Mouse (Mus musculus) heart, postnatal 25 days (tissue): ENCODE measurements around the gene Ehbp1. TPM values are rescaled to one million over a fixed set of nuclear protein-coding genes. Genes with fewer than 3 reads are reported as not detected.
A peak's percentile ranks its signal among the peaks of the same experiment; 100 is the strongest.

Experiments
- DNase-seq: peaks from one replicate; pipeline ENCODE4 v3.0.0; 2022; ENCODE audit warnings: low spot score
- intact Hi-C: fragments of 180-260 bp; cut with DNase I; formaldehyde crosslinking; loops from one replicate; pipeline ENCODE4 v1.15.1; 2025
- total RNA-seq, 2 experiments: library from RNA; stranded (reverse); gene quantifications; 2 replicates each; pipeline ENCODE4 v1.2.3; 2021

The Ehbp1 gene
- total RNA-seq, 2 experiments from 2014 or later: 119 to 122 TPM

DNA sequence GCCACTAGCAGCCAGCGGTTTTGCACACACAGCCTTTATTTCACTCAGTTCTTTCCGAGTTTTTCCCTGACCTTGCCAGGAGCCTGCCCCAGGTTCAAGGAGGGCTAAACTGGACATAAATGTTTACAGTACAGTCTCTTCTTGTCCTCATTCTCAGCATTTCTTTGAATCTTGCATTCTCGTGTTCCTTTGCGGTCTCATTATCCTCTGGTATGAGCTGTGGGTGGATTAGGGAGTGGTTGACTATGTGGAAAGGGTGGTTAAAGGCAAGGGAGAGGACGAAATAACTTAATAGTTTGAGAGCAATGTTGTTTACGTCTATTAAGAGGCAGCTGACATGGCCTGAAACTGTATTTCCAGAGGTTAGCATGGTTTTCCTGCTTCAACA lies 54.6 kb downstream of the Ehbp1 start:
- DNase-seq: no peak
- intact Hi-C loops: loop anchor here (5.0 to 10.0 kb wide), 6 partner anchors 60 to 1607 kb away; partner anchors contain the start of genes Papolg, Tmem17 and Zrsr1

DNA sequence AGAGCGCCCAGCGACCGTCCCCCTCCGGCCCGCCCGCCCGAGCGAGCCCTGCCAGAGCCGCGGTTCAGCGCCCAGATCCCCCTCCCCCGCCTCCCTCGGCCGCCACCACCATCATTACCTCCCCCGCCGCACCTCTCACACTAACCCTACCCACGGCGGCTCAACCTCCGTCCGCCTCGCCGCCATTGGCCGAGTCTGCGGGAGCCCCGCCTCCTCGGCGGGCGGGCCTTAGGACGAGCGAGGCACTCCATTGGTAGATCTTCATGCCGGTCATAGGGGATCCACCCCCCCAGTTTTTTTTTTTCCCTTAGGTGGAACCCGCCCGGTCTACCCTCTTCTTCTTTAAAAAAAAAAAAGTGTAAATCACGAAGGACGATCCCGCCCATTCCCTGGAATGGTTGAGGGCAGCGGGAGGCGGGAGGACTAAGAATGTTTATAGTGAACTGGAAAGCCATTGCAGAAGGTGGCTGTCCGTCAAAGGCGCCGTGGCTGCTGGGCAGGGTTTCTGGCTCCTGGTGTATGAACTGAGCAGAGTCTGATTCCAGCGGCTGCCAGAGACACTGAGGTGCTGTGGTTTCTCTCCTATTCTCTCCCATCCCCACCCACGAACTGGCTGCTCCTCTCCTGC lies 55.1 kb downstream of the Ehbp1 start:
- intact Hi-C loops: loop anchor here (5.0 to 10.0 kb wide), 6 partner anchors 60 to 1608 kb away; partner anchors contain the start of genes Papolg, Tmem17 and Zrsr1
- DNase-seq: peak; percentile 94

DNA sequence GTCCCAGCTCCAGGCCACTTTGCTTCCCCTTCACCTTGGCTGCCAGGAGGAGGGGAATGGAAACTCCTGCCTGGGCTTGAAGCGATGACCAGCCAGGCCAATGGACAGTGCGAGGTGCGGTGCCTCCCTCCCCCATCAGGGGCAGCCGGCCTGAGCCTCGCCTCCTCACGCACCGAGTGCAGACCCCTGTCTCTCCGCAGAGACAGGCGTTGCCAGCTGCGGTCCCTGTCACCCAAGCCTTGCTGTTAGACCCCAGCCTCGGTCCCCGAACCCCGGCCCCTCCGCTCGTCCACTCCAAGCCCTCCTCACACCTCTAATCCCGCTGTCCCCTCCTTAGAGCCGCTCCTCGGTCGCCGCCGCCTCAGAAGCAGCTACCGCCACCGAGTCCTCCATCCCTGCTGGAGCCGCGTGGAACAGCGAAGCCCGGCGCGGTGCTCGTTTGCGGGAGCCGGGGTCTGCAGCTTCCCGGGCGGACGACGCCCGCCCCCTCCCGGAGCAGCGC lies 55.7 kb downstream of the Ehbp1 start:
- intact Hi-C loops: loop anchor here (5.0 to 10.0 kb wide), 6 partner anchors 59 to 1608 kb away; partner anchors contain the start of genes Papolg, Tmem17 and Zrsr1
- DNase-seq: peak; percentile 14

DNA sequence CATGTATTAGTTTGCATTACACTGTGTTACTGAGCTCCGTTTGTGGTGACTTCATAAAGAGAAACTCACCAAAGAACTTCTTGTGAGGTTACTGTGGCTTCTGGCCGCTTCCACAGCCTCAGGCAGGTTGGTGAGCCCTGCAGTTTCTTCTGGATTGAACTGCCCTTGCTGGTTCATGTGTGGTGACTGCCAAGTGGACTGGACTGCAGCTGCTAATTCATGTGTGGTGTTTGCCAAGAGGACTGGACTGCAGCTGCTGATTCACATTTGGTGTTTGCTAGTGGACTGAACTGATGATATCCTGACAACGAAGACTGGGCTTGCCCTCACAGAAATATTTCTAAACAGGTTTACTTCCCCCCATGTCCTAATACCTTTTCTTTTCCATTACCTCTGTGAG lies 65.4 kb downstream of the Ehbp1 start:
- intact Hi-C loops: no loop called here
- no peak for DNase-seq

DNA sequence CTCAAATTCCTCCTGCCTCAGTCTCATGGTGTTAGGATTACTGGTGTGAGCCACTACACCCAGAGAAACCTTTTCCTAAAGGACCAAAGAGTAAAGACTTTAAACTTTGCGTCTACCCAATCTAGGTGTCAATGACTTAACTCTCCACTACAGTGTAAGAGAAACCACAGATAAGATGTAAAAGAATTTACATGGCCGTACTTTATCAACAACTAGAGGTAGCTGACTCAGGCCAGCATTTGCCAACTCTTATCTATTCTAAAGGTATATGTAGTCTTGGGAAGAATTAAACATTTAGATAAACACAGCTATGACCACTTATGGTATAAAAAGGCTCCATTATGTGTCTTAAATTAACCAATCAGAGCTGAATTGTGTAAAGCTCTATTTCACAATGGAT lies 67.9 kb downstream of the Ehbp1 start:
- intact Hi-C loops: no loop called here

DNA sequence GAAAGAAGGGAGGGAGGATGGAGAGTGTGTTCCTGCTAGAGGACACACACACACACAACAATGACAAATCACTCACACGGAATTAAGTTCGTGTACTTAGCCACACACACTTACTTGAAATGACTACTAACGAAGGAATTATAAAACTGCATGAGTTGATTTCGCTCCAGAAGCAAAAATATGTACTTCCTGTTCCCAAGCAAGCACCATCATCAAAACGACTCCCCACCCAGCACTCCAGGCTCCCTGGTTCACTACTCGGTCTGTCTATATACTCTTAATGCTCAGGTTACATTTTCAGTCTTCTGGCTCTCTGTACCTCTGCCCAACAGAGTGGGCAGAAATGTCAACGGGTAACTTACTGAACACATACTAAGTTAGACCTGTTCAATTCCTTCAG lies 68.7 kb downstream of the Ehbp1 start:
- intact Hi-C loops: no loop called here
- no peak for DNase-seq

More for the DNA sequence above, 67.9 kb downstream of the Ehbp1 start:
- no peak for DNase-seq

DNA sequence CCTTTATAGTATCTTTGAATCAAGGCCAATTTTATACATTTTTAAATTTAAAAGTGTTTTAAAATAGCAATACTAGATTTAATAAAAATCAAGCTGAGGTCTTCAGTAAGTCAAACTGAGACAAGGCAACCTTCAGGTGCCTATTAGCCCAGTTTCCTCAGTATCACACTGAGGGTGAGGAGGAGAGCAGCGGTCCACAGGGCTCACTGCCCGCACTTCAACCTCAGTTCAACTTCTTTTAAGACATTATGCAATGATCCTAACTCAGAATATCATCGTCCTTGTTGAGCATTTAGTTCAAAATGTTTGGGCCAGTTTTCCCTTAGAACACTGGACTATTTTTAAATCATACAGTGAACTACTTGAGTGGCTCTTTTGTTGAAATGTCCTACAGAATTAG lies 70.2 kb downstream of the Ehbp1 start:
- intact Hi-C loops: no loop called here
- no peak for DNase-seq

DNA sequence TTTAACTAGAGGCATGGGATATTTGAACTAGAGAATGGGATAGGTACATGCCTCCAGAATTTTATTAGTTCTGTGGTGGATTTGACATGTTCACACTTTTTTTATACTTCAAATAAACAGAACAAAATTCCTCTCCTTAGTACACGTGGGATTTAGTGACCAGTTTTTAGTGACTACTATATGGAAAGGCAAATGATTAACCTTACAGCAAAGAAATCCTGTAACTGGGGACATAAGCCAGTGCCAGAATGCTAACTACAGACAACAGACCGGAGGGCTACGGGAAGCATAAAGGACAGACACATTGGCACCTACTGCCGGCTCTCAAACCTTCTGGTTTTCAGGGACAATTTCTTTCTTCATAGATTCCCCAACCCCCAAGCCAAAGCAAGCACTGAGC lies 72.4 kb downstream of the Ehbp1 start:
- intact Hi-C loops: no loop called here
- no peak for DNase-seq

DNA sequence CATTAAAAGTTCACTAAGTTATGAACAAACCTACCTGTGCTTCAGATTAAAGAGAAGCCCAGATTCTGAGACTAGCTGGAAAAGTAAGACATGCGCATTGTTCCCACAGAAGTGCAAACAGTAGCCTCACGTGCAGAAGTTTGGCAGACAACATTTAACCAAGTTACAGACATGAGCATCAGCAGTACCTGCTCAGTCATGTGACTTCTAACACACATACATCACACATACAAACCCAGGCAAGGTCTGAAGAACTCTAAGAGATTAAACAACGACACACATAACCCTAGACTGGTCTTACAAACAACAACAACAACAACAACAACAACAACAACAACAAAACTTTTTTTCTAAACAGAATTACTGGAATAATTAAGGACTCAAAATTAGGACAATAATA lies 72.9 kb downstream of the Ehbp1 start:
- intact Hi-C loops: no loop called here
- DNase-seq: no peak

DNA sequence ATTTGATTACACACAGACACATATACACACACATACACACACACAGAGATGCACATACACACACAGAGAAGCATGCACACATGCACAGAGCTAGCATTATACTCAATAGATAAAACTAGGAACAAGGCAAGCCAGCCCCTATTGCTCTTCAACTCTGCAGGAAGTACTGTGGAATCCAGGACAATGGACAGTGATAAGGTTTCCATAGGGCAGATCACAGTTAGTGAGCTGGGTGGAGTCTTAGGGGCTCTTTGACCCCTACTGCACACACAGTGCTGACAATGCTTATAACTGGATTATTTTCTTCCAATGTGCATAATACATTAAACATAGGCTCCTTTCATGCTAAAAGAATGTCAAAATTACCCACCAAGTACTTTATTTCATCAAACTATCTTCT lies 75.1 kb downstream of the Ehbp1 start:
- intact Hi-C loops: no loop called here
- DNase-seq: no peak

DNA sequence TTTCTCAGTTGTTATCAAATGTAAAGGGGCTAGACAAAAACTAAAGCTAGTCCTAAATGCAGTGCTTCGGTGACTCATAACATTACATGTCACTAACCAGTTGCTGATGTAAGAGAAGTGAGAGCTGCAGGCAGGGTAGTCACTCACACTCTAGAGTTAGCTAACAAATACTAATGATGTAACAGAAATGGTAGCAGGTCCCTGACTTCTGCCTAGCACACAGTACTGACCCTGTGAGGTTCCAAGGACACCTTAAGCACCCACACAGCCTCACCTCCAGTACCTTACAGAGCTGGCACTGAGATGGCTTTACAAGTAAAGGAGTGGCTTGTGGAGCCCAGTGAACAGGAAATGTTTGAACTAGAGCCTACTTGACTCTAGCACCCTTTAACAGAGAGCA lies 86.7 kb downstream of the Ehbp1 start:
- intact Hi-C loops: no loop called here
- no peak for DNase-seq

DNA sequence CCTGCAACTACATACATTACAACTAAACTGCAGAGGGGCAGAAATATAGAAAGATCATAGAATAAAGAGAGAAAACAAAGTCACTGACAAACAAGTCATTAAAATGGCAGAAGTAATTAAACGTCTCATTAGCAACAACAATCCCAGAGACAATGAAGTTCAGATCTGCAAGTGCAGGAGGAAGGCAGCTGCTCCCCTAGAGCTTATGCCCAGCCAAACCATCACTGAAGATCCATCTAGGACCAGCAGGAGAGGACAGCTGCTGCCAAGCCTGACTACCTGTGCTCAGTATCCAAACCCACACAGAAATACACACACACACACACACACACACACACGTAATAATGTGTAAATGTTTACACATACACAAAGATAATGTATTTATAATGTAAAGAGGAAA lies 92.7 kb downstream of the Ehbp1 start:
- DNase-seq: no peak
- intact Hi-C loops: no loop called here

DNA sequence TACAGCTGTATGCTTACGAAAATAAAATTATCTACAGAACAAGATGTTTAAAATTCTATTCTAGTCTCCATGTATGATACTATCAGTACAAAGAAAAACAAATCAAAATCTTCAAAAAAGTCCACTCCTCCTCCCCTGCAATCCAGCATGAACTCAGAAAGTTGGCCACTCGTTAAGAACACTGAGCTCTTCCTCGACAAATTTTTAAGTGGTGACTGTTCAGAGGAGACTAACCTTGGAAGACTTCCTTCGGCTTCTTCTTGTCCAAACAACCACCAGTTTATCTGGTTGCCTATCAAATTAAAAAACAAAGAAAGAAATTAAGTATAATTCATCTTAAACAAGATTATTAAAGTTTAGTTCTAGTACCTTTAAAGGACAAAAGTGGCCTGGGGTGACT lies 94.4 kb downstream of the Ehbp1 start:
- DNase-seq: no peak
- intact Hi-C loops: no loop called here

DNA sequence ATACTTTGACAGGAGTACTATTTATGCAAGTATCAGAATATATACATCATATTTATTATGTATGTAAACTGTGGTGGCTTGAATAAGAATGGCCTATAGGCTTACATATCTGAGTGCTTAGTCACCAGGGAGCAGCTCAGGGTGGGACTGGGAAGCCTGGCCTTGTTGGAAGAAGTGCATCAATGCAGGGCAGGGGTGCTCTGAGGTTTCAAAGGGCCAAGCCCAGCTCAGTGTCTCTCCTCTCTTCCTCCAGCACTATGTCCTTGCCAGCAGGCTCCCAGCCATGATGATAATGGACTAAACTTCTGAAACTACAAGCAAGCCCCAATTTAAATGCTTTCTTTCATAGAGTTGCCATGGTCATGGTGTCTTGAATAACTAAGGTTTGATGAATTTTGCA lies 95.0 kb downstream of the Ehbp1 start:
- intact Hi-C loops: no loop called here
- DNase-seq: no peak

DNA sequence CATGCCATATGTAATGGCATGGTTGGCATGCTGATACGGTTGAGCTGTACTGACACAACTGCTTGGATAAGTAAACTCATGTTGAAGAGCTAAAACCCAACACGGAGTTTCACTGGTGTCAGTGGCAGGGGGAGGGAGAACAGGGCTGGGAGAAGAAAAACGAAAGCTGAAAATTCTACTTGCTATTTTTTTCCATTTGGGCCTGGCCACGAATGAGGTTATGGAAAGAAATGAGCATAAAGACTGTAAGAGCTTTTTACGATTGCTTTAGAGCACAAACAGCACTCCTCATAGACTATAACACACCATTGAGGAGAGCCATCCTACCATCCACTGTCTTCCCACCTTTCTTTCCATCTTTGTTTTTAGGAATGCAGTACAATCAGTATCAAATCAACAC lies 106.5 kb downstream of the Ehbp1 start:
- intact Hi-C loops: no loop called here

DNA sequence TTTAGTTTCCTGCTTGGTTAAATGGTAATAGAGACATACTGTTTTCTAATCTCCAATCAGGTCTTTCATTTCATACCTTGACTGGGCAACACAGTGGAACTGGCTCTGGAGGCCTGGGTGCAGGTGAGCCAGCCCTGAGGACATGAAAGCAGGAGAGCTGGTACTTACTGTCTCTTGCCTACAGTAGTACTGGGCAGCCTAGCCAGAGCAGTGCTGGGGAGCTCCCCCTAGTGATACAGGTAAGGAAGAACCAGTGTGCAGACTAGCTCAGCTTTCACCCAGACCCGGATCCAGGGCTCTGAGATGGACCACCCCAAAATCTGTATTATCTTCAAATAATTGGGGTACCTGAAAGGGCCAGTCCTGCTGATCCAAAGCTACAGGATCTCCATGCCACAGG lies 107.4 kb downstream of the Ehbp1 start:
- DNase-seq: no peak
- intact Hi-C loops: no loop called here

More for the DNA sequence above, 106.5 kb downstream of the Ehbp1 start:
- DNase-seq: no peak

DNA sequence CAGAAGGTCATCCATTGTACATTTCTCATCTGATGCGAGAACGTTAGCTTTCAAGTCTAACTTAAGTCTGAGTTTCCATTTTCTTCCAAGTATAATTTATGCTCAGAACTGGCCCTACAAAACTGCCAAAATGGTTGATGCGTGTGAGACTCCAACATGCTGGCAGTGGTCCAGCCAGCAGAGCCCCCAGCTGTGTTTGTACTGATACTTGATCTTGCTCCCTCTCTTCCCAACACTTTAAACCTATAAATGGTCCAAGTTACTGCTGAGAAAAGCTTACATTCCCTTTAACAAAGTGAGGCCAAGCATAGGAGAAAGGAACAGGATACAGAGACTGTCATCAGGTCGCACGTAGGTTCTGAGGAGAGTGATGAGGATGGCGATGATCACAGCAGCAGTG lies 111.2 kb downstream of the Ehbp1 start:
- DNase-seq: no peak
- intact Hi-C loops: no loop called here

DNA sequence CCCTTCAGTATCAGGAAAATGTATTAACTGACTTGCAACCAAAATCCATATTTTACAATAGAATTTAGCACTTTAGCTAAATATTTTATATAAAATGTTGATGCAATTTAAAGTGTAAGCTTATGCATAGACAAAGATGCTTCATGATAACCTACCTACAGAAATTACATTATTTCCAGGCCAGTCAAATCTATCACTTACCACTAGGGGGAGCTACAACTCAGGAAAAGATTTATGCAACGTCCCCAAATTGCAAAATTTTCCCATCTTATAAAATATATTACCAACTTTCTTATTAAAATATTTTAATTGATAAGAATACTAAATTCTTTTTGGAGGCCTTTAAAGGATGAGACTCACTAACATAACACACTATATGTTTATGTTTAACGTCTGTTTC lies 116.5 kb downstream of the Ehbp1 start:
- intact Hi-C loops: loop anchor here (1.0 to 10.0 kb wide), 6 partner anchors 62 to 757 kb away; partner anchors contain the start of genes Commd1, Gm28048 and Tmem17
- DNase-seq: no peak

DNA sequence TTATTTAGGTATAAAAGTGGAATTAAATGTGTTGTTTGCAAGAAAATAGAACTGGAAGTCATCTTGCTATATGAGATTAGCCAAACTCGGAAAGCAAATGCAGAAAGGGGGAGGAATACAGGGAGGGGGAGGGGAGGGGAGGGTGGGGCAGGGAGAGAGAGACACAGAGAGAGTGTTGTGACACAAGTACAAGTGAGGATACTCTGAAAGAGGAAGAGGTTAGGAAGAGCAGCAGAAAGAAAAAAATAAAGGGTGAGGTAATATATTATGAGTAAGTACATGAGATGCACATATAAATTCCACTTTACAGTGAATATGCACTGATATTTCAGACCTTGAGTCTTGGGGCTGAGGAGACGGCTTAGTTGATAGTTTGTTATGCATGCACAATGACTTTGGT lies 123.9 kb downstream of the Ehbp1 start:
- intact Hi-C loops: no loop called here

DNA sequence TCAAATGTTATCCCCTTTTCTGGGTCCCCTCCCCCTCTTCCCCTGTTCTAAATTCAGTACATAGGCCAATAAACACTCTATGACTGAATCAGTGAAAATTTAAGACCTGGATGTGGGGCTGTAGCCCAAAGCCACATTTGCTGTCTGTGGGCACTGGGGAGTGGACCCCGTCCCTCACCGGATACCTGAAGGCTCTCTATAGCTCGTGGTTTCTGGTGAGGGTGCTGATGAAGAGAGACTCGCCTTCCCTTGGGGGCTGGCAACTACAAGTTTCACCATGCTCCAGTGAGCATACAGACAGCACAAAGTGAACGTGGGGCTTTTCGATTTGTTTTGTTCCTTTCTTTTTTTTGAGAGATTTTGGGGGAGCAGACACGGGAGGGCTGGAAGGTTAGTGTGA lies 125.2 kb downstream of the Ehbp1 start:
- DNase-seq: no peak
- intact Hi-C loops: no loop called here

More for the DNA sequence above, 123.9 kb downstream of the Ehbp1 start:
- DNase-seq: no peak

DNA sequence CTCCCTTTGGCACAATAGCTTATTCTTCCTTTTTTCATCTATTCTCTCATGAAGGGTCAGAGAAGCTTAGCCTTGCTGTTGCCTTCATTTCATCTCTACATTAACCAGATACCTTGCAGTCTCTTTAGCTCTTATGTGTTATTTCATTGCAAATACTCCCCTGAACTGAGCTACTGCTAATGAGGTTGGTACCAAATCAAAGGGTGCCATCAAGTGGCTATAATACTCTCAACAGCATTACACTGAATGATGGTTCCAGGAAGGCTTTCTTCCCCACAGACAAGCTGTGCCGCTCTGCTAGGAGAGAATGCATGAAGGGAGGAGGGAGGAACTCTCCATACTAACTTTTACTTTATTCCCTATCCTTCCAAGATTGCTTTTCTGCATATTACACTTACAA lies 135.5 kb downstream of the Ehbp1 start:
- no peak for DNase-seq
- intact Hi-C loops: loop anchor here (10.0 kb wide), 2 partner anchors 132 to 562 kb away; no protein-coding TSS in a partner anchor

DNA sequence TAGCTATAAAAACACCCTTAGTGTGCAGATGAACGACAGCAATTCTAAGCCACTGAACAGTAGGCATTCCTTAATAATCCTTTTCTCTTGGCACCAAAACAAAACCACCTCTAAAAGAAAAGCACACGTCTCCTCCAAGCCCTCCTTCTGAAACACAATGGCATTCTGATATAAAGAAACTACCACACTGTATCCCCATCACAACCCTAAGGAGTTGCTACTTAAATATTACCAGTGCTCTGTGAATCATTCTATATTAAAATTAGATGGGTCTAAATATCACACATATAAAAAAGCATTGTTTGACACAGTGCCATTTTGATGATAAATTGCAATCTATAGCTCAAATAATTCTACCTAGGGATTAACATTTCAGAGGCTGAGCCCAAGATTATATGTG lies 135.9 kb downstream of the Ehbp1 start:
- DNase-seq: no peak
- intact Hi-C loops: loop anchor here (10.0 kb wide), 2 partner anchors 131 to 561 kb away; no protein-coding TSS in a partner anchor
